Mouse (Mus musculus): ENCODE results near the gene Ets2.

DNA sequence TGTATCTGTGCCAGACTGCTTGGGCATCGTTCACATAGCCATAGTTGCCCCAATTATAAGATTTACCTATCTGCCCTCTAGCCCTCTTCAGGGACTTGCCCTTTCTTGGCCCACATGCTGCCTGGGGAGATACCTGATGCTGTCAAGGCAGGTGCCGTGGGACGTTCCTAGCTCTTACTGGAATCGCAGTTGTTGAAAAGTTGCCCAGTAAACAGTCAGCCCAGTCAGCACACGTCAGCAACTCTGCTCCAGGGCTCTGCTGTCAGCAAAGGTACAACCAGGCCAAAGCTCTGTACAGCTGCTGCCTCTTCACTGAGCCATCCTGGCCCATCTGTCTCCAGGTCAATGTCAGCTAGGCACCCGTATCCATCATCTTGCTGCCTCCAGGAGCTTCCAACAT, 61.3 kb downstream of the Ets2 start:
- no peak for TF ChIP-seq CTCF (IDR thresholded peaks at IDR 0.05; ENCODE audit: insufficient read depth, low read length)
- no peak for TF ChIP-seq POLR2A (IDR thresholded peaks at IDR 0.05; ENCODE audit: borderline replicate concordance, extremely low read depth, low read depth, low read length)

All from lung, adult 2 months (tissue).